Mouse (Mus musculus) megakaryocyte, embryonic 14.5 days (primary cell): ENCODE data around the gene Ndufaf5.

Experiments used
- FLI1 ChIP-seq: IDR thresholded peaks from 2 replicates; pipeline ENCODE4 v1.6.1; 2012; ENCODE audit warnings: low read length, inconsistent platforms, mixed read lengths
- GATA1 ChIP-seq: IDR thresholded peaks from 3 replicates; pipeline ENCODE4 v1.6.1; 2012; ENCODE audit warnings: mixed read lengths, low read length, inconsistent platforms, borderline replicate concordance

GRCm38 (mm10) chr2:140202573-140202972, 32.1 kb downstream of the Ndufaf5 start:
- no peak for TF ChIP-seq FLI1
- TF ChIP-seq GATA1 = no peak
